Mouse (Mus musculus): ENCODE data around the gene Gm10024. TPM values are rescaled to one million over a fixed set of nuclear protein-coding genes. Genes with fewer than 3 reads are reported as not detected.
"Not testable (repeated sequence)": the region's sequence is repeated elsewhere in the genome, so short reads cannot be mapped to it uniquely, and the experiment has no call there.

The Gm10024 gene
- polyA plus RNA-seq, 1 experiment from 2014 or later = not detected

DNA sequence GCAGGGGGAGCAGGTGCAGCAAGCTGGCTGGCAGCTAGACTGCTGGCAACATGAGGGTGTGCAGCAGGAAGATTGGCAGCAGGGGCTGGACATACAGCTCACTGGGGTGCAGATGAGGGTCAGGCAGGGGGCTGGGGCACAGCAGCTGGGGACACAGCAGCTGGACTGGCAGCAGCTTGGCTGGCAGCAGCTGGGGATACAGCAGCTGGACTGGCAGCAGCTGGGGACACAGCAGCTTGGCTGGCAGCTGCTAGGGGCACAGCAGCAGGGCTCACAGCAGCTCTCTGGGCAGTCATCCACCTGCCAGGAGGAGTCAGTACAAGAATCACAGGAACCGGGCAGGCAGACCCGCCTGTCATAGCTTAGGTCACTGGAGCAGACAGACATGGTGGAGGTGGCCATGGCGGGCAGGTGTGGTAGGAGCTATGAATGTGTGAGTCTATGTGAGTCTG is 20.9 kb upstream of the Gm10024 start, which contains the start of gene Gm19402:
TSS of gene Gm19402 (minus strand) at position 402 of the 452 bp plus-strand sequence.
- not testable (repeated sequence) for H3K9me3 ChIP-seq; H3K4me2 ChIP-seq; H3K27ac ChIP-seq (replicated peaks); H3K4me3 ChIP-seq; ATAC-seq (ENCODE audit: low FRiP score, low read depth); H3K36me3 ChIP-seq; H3K9ac ChIP-seq
- Histone ChIP-seq H3K27me3 (peaks cover 21% of the 10 kb centered on the region), H3K4me1 (replicated peaks) (peaks cover 10% of the 10 kb centered on the region; the same call in 1 of the 2 replicates)
- 79% methylated on average over 3 of the region's 3 CpGs for WGBS

DNA sequence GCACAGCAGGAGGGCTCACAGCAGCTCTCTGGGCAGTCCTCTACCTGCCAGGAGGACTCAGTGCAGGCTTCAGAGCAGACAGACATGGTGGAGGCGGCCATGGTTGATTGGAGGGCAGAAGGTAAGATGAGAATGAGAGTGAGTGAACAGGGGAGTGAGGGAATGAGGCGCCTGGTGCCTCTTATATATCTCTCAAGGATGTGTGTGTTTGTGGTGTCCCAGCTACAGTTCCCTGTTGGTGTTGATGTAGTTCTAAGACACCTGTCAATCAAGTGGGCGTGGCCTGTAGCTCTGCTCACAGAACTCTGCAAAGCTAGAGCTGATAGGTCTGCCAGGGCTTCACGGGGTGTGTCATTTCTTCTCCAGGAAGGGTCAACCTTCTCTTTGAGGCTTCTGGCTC is 14.1 kb upstream of the Gm10024 start, which contains the start of gene Gm9508:
TSS of gene Gm9508 (minus strand) at position 101 of the 400 bp plus-strand sequence.
- no peak within 1 kb of the TSS for H3K9ac ChIP-seq
- H3K27ac ChIP-seq (replicated peaks) = no peak within 1 kb of the TSS
- 43% methylated on average over 4 of the region's 4 CpGs for WGBS
- no peak within 1 kb of the TSS for H3K4me3 ChIP-seq
- no peaks in the 10 kb centered on the region for H3K9me3 ChIP-seq
- H3K4me2 ChIP-seq = no peak within 1 kb of the TSS
- no peaks in the 10 kb centered on the region for H3K4me1 ChIP-seq (replicated peaks)
- H3K36me3 ChIP-seq = no peaks in the 10 kb centered on the region
- no peak for ATAC-seq (ENCODE audit: low FRiP score, low read depth)
- H3K27me3 ChIP-seq = no peaks in the 10 kb centered on the region

DNA sequence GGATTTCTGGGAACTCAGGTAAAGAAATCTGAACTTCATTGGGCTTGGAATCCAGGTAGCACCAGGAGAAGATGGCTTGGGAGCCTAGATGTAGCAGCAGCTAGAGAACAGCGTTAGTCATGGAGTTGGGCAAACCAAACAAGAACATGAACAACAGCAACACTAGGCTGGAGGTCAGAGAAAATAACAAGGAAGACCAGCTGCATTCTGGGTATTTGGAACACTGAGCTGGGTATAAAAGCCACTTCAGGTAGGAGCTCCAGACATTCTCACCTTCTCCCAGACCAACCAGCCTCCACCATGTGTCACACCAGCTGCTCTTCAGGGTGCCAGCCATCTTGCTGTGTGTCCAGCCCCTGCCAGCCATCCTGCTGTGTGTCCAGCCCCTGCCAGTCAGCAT is 4.9 kb upstream of the Gm10024 start, which contains the start of gene Gm10272:
TSS of gene Gm10272 (plus strand) at position 301 of the 400 bp plus-strand sequence.
- Histone ChIP-seq H3K27ac (replicated peaks) (no peak within 1 kb of the TSS), H3K36me3 (no peaks in the 10 kb centered on the region), H3K27me3 (no peaks in the 10 kb centered on the region), H3K4me3 (no peak within 1 kb of the TSS), H3K4me1 (replicated peaks) (no peaks in the 10 kb centered on the region), H3K4me2 (no peak within 1 kb of the TSS), H3K9me3 (no peaks in the 10 kb centered on the region), H3K9ac (no peak within 1 kb of the TSS)
- 94% methylated on average over 1 of the region's 1 CpGs for WGBS
- no peak for ATAC-seq (ENCODE audit: low FRiP score, low read depth)

DNA sequence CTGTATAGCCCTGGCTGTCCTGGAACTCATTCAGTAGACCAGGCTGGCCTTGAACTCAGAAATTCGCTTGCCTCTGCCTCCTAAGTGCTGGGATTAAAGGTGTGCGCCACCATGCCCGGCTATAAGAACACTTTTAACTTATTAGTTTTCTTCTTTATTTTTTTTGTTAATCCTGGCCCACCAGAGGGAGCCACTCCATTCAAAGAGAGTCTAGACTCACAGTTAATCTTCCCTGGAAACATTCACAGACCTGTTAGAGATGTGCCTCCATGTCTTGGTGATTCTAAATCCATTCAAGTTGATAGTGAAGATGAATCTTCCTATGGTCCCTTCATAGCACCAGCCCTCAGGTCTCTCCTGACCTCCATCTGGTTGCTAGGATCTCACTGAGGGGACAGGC is 1.4 kb upstream of the Gm10024 start:
- Histone ChIP-seq H3K4me1 (replicated peaks) (no peaks in the 10 kb centered on the region), H3K9ac (no peak overlapping the region), H3K36me3 (no peaks in the 10 kb centered on the region), H3K9me3 (no peaks in the 10 kb centered on the region), H3K4me2 (no peak overlapping the region), H3K27ac (replicated peaks) (no peak overlapping the region), H3K27me3 (no peaks in the 10 kb centered on the region), H3K4me3 (no peak overlapping the region)
- no peak for ATAC-seq (ENCODE audit: low FRiP score, low read depth)
- 80% methylated on average over 3 of the region's 3 CpGs for WGBS

DNA sequence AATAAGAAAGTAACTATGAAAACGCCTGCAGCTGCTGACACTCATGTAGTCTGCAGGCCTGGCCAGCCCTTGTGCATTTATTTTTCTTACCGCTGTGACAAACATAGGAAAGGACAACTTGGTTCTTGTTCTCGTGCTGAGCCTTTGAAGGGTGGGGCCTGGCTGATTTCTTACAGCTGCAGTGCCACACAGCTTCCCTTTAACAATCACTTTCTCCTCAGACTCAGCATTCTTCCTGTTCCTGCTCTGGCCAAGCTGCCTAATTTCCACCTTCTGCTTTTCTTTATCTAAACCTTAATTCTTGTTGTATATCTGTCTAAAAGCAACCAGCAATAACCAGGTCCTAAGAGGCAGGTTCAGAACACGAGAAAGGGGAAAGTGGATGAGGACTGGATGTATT is 2.5 kb downstream of the Gm10024 start:
- no peaks in the 10 kb centered on the region for H3K4me1 ChIP-seq (replicated peaks)
- H3K9ac ChIP-seq = no peak overlapping the region
- H3K36me3 ChIP-seq = no peaks in the 10 kb centered on the region
- H3K27ac ChIP-seq (replicated peaks) = no peak overlapping the region
- H3K4me3 ChIP-seq = no peak overlapping the region
- no peak for ATAC-seq (ENCODE audit: low FRiP score, low read depth)
- H3K4me2 ChIP-seq = no peak overlapping the region
- H3K9me3 ChIP-seq = no peaks in the 10 kb centered on the region
- no peaks in the 10 kb centered on the region for H3K27me3 ChIP-seq
- 72% methylated on average over 4 of the region's 4 CpGs for WGBS

DNA sequence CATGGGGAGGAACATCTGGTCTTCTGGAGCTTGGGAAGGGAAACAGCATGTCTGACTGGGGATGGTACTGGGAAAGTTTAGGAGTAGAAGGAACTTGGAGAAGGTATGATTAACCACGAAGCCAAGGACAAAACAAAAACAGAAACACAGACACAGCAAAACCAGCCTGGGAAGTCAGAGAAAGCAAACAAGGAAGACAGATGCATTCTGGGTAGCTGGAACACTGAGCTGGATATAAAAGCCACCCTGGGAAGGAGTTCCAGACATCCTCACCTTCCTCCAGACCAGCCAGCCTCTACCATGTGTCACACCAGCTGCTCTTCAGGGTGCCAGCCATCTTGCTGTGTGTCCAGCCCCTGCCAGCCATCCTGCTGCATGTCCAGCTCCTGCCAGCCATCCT is 4.2 kb downstream of the Gm10024 start, which contains the start of gene Gm10142:
TSS of gene Gm10142 (plus strand) at position 301 of the 400 bp plus-strand sequence.
- Histone ChIP-seq H3K27ac (replicated peaks) (no peak within 1 kb of the TSS), H3K27me3 (no peaks in the 10 kb centered on the region), H3K4me3 (no peak within 1 kb of the TSS), H3K4me2 (no peak within 1 kb of the TSS), H3K9ac (no peak within 1 kb of the TSS), H3K4me1 (replicated peaks) (no peaks in the 10 kb centered on the region), H3K9me3 (no peaks in the 10 kb centered on the region), H3K36me3 (no peaks in the 10 kb centered on the region)
- no peak for ATAC-seq (ENCODE audit: low FRiP score, low read depth)
- WGBS = 87% methylated on average over 1 of the region's 1 CpGs

DNA sequence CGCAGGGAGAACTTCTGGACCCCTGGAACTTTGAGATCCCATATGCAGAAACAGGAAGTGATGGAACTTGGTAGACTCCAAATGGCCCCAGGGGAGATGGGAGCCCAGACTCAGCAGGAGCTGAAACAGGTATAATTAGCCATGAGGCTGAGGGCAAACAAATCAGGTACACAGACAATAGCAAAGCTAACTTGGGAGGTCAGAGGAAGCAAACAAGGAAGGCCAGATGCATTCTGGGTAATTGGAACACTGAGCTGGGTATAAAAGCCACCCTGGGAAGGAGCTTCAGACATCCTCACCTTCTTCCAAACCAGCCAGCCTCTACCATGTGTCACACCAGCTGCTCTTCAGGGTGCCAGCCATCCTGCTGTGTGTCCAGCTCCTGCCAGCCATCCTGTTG is 9.0 kb downstream of the Gm10024 start, which contains the start of gene Krtap12-1:
TSS of gene Krtap12-1 (plus strand) at position 301 of the 400 bp plus-strand sequence.
- H3K9me3 ChIP-seq; H3K4me2 ChIP-seq; H3K27me3 ChIP-seq; H3K9ac ChIP-seq; H3K36me3 ChIP-seq; H3K4me1 ChIP-seq (replicated peaks); ATAC-seq (ENCODE audit: low FRiP score, low read depth); H3K4me3 ChIP-seq; H3K27ac ChIP-seq (replicated peaks): not testable (repeated sequence)
- WGBS = 84% methylated on average over 1 of the region's 1 CpGs

DNA sequence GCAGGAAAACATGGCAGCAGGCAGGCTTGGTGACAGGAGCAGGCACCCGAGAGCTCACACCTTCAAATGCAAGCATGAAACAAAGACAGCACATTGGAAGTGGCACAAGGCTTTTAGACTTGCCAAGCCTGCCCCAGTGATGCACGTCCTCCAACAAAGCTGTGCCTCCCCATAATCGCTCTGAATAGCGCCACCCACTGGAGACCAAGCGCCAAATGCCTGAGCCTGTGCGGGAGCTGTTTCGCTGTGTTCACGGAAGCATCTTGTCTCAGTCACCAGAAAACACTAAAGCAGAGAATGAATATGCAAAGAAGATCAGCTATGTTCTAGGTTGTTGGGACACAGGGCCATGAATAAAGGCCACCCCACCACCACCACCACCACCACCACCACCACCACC is 13.6 kb downstream of the Gm10024 start:
- Histone ChIP-seq H3K4me2 (no peak overlapping the region), H3K4me1 (replicated peaks) (no peaks in the 10 kb centered on the region), H3K9me3 (no peaks in the 10 kb centered on the region), H3K27ac (replicated peaks) (no peak overlapping the region), H3K9ac (no peak overlapping the region), H3K27me3 (no peaks in the 10 kb centered on the region), H3K4me3 (no peak overlapping the region), H3K36me3 (no peaks in the 10 kb centered on the region)
- 76% methylated on average over 8 of the region's 8 CpGs for WGBS
- ATAC-seq (ENCODE audit: low FRiP score, low read depth) = no peak

DNA sequence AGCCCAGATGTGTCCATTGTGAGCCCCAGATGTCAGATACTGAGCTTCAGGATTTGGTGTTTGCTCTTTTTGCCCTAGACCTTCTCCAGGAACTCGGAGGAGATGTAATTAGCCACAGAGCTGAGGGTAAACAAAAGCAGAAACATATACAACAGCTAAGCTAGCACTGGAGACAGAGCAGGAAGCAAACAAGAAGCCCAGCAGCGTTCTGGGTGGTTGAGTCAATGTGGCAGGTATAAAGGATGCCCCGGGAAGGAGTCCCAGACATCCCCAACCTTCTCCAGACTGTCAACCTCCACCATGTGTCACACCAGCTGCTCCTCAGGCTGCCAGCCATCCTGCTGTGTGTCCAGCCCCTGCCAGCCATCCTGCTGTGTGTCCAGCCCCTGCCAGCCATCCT is 14.9 kb downstream of the Gm10024 start, which contains the start of gene Gm10100:
TSS of gene Gm10100 (plus strand) at position 301 of the 400 bp plus-strand sequence.
- H3K27me3 ChIP-seq = no peaks in the 10 kb centered on the region
- no peak for ATAC-seq (ENCODE audit: low FRiP score, low read depth)
- 36% methylated on average over 3 of the region's 3 CpGs for WGBS

DNA sequence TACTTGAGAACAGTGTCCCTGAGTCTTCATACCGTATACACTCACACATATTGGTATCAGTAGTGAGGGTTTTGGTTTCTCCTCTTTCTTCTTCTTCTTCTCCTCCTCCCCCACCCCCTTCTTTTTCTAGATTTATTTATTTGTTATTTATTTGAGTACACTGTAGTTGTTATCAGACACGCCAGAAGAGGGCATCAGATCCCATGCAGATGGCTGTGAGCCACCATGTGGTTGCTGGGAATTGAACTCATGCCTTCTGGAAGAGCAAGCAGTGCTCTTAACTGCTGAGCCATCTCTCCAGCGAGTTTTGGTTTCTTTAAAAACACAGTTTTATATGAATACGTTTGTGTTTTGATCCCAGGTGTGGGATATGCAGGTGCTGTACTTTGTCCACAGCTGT is 17.0 kb downstream of the Gm10024 start:
- H3K4me1 ChIP-seq (replicated peaks) = no peaks in the 10 kb centered on the region
- no peaks in the 10 kb centered on the region for H3K9me3 ChIP-seq
- 71% methylated on average over 4 of the region's 4 CpGs for WGBS
- H3K36me3 ChIP-seq = no peaks in the 10 kb centered on the region
- no peak overlapping the region for H3K4me2 ChIP-seq
- no peak overlapping the region for H3K9ac ChIP-seq
- H3K27me3 ChIP-seq = no peaks in the 10 kb centered on the region
- ATAC-seq (ENCODE audit: low FRiP score, low read depth) = no peak
- no peak overlapping the region for H3K4me3 ChIP-seq
- no peak overlapping the region for H3K27ac ChIP-seq (replicated peaks)

More for the DNA sequence above, 14.9 kb downstream of the Gm10024 start, which contains the start of gene Gm10100:
- H3K4me3 ChIP-seq = no peak within 1 kb of the TSS
- H3K4me2 ChIP-seq = no peak within 1 kb of the TSS
- H3K9ac ChIP-seq = no peak within 1 kb of the TSS
- H3K9me3 ChIP-seq = no peaks in the 10 kb centered on the region
- no peaks in the 10 kb centered on the region for H3K4me1 ChIP-seq (replicated peaks)
- H3K27ac ChIP-seq (replicated peaks) = no peak within 1 kb of the TSS
- no peaks in the 10 kb centered on the region for H3K36me3 ChIP-seq

DNA sequence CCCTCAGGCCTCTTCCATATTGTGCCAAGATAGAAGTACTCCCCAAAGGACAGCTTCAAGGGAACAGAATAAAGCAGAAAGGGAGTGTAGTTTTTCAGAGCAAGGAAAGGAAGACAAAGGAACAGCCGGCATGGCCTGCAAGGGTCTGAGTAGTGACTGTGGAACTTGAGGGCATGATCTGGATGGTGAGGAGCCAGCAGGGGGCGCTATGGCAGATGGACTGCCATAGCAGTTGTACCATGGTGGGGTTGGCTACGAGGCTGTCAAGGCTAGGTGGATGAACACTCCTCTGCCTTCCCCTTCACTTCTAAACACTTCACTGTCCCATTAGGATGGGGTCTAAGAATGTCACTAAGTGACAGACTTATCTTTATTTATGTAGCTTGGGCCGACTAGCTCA is 18.0 kb downstream of the Gm10024 start:
- Histone ChIP-seq H3K27me3 (no peaks in the 10 kb centered on the region), H3K9ac (no peak overlapping the region), H3K36me3 (no peaks in the 10 kb centered on the region), H3K4me3 (no peak overlapping the region), H3K9me3 (no peaks in the 10 kb centered on the region), H3K4me2 (no peak overlapping the region), H3K4me1 (replicated peaks) (no peaks in the 10 kb centered on the region), H3K27ac (replicated peaks) (no peak overlapping the region)
- WGBS = 56% methylated on average over 4 of the region's 4 CpGs
- no peak for ATAC-seq (ENCODE audit: low FRiP score, low read depth)

DNA sequence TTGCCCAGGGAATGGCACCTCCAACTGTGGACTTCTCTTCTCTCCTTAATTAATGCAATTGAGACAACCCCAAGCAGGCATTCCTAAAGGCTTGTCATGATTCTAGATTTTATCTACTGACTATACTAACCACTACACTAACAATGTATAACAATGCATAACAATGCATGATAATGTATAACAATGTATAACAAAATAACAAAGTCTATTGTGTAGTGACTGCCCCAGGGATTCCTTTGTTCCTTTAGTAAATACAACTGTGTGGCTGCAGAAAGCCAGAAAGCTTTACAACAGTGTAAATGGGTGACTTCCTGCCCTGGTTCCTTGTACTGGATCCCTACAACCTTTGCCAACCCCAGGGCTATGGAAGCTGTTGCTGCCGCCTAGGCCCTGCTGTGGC is 24.7 kb downstream of the Gm10024 start:
- H3K9me3 ChIP-seq = no peaks in the 10 kb centered on the region
- ATAC-seq (ENCODE audit: low FRiP score, low read depth) = no peak
- H3K9ac ChIP-seq = no peak overlapping the region
- no peaks in the 10 kb centered on the region for H3K36me3 ChIP-seq
- 85% methylated on average over 1 of the region's 1 CpGs for WGBS
- no peaks in the 10 kb centered on the region for H3K27me3 ChIP-seq
- H3K27ac ChIP-seq (replicated peaks) = no peak overlapping the region
- H3K4me1 ChIP-seq (replicated peaks) = no peaks in the 10 kb centered on the region
- no peak overlapping the region for H3K4me2 ChIP-seq
- H3K4me3 ChIP-seq = no peak overlapping the region

DNA sequence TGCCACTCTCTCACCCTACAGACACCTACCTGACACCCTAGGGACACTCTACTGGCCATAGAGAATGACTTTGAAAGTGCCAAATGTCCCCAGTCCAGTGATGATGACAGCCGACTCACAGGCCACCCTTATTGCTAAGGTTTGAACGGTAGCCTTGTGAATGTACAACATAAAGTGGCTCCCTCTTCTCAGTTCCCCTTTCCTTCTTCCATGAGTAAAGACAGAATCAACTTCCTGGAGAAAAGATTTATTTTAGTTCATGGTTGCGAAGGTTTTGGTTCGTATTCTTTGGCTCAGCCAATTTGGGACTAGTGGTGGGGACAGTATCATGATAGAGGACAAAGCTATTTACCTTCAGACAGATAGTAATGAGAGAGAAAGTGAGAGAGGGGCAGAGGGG is 27.7 kb downstream of the Gm10024 start:
- H3K36me3 ChIP-seq = no peaks in the 10 kb centered on the region
- H3K9me3 ChIP-seq = no peaks in the 10 kb centered on the region
- no peaks in the 10 kb centered on the region for H3K27me3 ChIP-seq
- no peak overlapping the region for H3K4me2 ChIP-seq
- ATAC-seq (ENCODE audit: low FRiP score, low read depth) = no peak
- 94% methylated on average over 4 of the region's 4 CpGs for WGBS
- no peak overlapping the region for H3K4me3 ChIP-seq
- H3K4me1 ChIP-seq (replicated peaks) = no peaks in the 10 kb centered on the region
- H3K27ac ChIP-seq (replicated peaks) = no peak overlapping the region
- H3K9ac ChIP-seq = no peak overlapping the region

All from hindbrain, embryonic 15.5 days (tissue).